Mouse (Mus musculus) lung, adult 2 months (tissue): ENCODE results near the gene Itga2b.

Source experiments
- CTCF ChIP-seq: fragments of 200-500 bp; IDR thresholded peaks from 2 replicates; pipeline ENCODE4 v1.5.1; 2011; ENCODE audit warnings: mild to moderate bottlenecking, low read length, control low read depth; ENCODE audit not compliant: insufficient read depth
- POLR2A ChIP-seq: fragments of 200-500 bp; IDR thresholded peaks from 2 replicates; pipeline ENCODE4 v1.6.1; 2011; ENCODE audit warnings: low read depth, mild to moderate bottlenecking, control low read depth, low read length, borderline replicate concordance; ENCODE audit errors: extremely low read depth

DNA sequence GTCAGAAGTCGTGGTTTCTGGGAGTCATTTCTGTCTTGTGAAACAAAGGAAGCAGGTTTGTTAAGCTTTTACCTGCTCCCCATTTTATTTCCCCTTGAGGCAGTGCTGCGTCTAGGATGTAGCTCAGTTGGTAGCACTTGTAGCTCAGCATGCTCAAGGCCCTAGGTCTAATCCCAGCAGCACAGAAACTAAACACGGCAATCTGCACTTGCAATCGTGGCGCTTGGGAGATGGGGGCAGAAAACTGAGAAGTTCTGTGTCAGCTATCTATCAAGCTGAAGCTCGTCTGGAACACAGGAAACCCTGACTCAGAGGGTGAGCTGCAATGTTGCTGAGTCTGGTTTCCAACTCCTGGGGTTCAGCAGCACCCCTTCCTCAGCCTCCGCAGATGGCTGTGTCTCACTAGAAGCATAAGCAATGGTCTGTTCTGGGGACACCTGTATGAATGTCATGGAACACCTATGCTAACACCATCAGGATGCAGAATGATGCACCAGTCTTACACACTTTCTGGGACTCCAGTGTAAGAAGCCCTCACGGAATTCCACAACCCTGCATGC lies 40.9 kb downstream of the Itga2b start:
- TF ChIP-seq POLR2A = no peak
- no peak for TF ChIP-seq CTCF
